Mouse (Mus musculus): Measurements from ENCODE around the gene Gosr1. TPM values are rescaled to one million over a fixed set of nuclear protein-coding genes. Genes with fewer than 3 reads are reported as not detected.

Gosr1 gene
- polyA plus RNA-seq, 1 experiment from 2014 or later, result 28.6 TPM

DNA sequence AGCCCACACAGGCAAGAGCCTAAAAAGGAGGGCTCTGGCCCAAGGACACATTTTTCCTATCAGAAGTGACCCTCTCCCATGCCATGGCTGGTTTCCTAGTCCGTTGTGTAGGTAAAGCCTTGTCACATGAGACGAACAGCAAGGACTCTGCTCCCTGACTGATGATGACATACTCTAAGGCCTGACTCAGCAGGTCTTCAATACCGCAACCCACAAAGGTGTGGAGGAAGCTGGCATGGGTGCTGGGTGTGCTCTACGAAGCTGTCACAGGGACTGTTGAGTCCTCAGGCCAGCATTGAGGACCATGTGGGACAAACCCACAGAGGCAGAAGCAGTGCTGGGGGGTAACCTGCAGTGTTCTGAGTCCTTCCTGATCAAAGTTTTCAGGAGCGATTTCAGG is 7.2 kb upstream of the Gosr1 start:
- Histone ChIP-seq H3K9me3 (ENCODE audit: control insufficient read depth) (no peaks in the 10 kb centered on the region), H3K4me1 (replicated peaks; ENCODE audit: control insufficient read depth, insufficient read depth, low read length) (no peaks in the 10 kb centered on the region), H3K4me2 (replicated peaks; ENCODE audit: low read depth) (no peak overlapping the region), H3K4me3 (ENCODE audit: low read depth, low read length) (no peak overlapping the region), H3K36me3 (ENCODE audit: control insufficient read depth, insufficient read depth) (no peaks in the 10 kb centered on the region), H3K27ac (ENCODE audit: low read depth, low read length) (no peak overlapping the region), H3K27me3 (replicated peaks; ENCODE audit: control insufficient read depth, insufficient read depth, low read length) (no peaks in the 10 kb centered on the region), H3K9ac (ENCODE audit: low read depth, low read length) (no peak overlapping the region)
- no peak for TF ChIP-seq CTCF (IDR thresholded peaks at IDR 0.05; ENCODE audit: low read depth)
- WGBS, result 60% methylated on average over 5 of the region's 5 CpGs
- peak; percentile 91 for ATAC-seq

DNA sequence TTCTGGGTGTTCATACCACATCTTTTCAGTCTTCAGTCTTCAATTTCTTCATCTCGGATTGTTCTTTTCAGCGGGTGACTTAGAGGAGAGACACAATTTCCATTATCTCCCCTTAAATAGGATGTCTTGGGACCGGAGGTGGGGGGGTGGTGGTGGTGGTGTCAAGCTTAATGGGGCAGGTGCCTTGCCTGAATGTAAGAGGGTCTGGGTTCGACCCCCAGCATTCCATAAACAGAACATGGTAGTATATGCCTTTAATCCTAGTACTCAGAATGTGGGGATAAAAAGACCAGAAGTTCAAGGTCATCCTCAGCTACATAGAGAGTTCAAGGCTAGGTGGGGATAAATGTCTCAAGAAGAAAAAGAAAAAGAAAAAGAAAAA is 353 bp upstream of the Gosr1 start:
- no peak for TF ChIP-seq CTCF (IDR thresholded peaks at IDR 0.05; ENCODE audit: low read depth)
- Histone ChIP-seq H3K27me3 (replicated peaks; ENCODE audit: control insufficient read depth, insufficient read depth, low read length) (no peaks in the 10 kb centered on the region), H3K9ac (ENCODE audit: low read depth, low read length) (no peak overlapping the region), H3K4me3 (ENCODE audit: low read depth, low read length) (peak overlapping the region; percentile 99), H3K4me1 (replicated peaks; ENCODE audit: control insufficient read depth, insufficient read depth, low read length) (no peaks in the 10 kb centered on the region), H3K4me2 (replicated peaks; ENCODE audit: low read depth) (peak overlapping the region; percentile 40), H3K27ac (ENCODE audit: low read depth, low read length) (no peak overlapping the region), H3K36me3 (ENCODE audit: control insufficient read depth, insufficient read depth) (peaks cover 17% of the 10 kb centered on the region), H3K9me3 (ENCODE audit: control insufficient read depth) (no peaks in the 10 kb centered on the region)
- peak; percentile 13; the same call in 1 of the 2 replicates for ATAC-seq
- WGBS, result 11% methylated on average over 4 of the region's 4 CpGs

DNA sequence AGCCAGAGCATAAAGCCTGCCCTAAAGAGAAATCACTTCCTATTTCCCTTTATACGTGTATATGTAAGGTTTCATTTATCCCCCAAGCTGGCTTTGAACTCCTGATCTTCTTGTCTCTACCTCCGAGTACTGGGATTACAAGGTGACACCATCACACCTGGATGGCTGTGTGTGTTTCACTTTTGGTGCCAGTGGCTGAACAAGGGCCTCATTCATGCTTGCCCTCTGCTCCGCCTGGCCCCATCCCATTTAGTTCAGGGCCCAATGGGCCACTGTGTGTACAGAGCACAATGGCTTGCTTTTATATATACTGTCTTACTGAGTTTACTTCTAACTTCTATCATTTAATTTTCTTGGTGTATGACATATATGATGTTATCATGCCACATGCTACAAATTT is 11.1 kb downstream of the Gosr1 start:
- H3K4me1 ChIP-seq (replicated peaks; ENCODE audit: control insufficient read depth, insufficient read depth, low read length), result no peaks in the 10 kb centered on the region
- no peak for TF ChIP-seq CTCF (IDR thresholded peaks at IDR 0.05; ENCODE audit: low read depth)
- H3K36me3 ChIP-seq (ENCODE audit: control insufficient read depth, insufficient read depth), result peaks cover 74% of the 10 kb centered on the region
- 91% methylated on average over 3 of the region's 3 CpGs for WGBS
- no peak overlapping the region for H3K27ac ChIP-seq (ENCODE audit: low read depth, low read length)
- no peak overlapping the region for H3K9ac ChIP-seq (ENCODE audit: low read depth, low read length)
- no peak overlapping the region for H3K4me2 ChIP-seq (replicated peaks; ENCODE audit: low read depth)
- ATAC-seq, result no peak
- H3K4me3 ChIP-seq (ENCODE audit: low read depth, low read length), result no peak overlapping the region
- no peaks in the 10 kb centered on the region for H3K9me3 ChIP-seq (ENCODE audit: control insufficient read depth)
- no peaks in the 10 kb centered on the region for H3K27me3 ChIP-seq (replicated peaks; ENCODE audit: control insufficient read depth, insufficient read depth, low read length)

DNA sequence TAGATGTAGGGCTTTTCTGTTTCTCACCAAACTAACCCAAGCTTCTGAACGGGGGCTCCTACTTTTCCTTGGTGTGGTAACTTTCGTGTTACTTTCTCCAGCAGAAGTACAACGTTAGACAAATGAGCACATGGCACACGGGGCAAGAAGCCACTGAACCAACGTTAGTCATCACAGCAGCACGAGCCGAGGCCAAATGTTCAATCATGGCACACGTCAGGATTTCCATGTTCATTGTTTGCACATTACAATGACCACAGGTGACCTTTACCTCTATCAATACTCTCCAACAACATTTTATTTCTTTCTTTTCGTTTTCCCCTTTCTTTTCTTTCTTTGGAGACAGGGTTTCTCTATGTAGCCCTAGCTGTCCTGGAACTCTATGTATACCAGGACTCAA is 14.6 kb downstream of the Gosr1 start:
- ATAC-seq, result no peak
- H3K27me3 ChIP-seq (replicated peaks; ENCODE audit: control insufficient read depth, insufficient read depth, low read length), result no peaks in the 10 kb centered on the region
- WGBS, result 90% methylated on average over 9 of the region's 9 CpGs
- H3K36me3 ChIP-seq (ENCODE audit: control insufficient read depth, insufficient read depth), result peaks cover 84% of the 10 kb centered on the region
- no peak overlapping the region for H3K4me2 ChIP-seq (replicated peaks; ENCODE audit: low read depth)
- no peak overlapping the region for H3K4me3 ChIP-seq (ENCODE audit: low read depth, low read length)
- no peak overlapping the region for H3K9ac ChIP-seq (ENCODE audit: low read depth, low read length)
- H3K9me3 ChIP-seq (ENCODE audit: control insufficient read depth), result no peaks in the 10 kb centered on the region
- TF ChIP-seq CTCF (IDR thresholded peaks at IDR 0.05; ENCODE audit: low read depth), result no peak
- no peaks in the 10 kb centered on the region for H3K4me1 ChIP-seq (replicated peaks; ENCODE audit: control insufficient read depth, insufficient read depth, low read length)
- H3K27ac ChIP-seq (ENCODE audit: low read depth, low read length), result no peak overlapping the region

DNA sequence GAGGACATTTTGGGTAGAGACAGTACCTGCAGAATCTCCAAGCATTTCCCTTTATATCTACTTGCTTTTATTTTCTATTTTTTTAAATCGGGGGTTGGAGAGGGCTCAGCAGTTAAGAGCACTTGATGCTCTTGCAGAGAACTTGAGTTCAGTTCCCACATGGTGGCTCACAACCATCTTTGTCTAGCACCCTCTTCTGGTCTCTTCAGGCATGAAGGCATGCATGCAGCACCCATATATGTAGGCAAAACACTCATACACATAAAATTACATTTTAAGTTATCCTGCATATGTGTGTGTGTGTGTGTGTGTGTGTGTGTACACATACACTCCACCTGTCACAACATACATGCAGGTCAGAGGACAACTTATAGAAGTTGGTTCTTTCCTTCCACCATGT is 17.5 kb downstream of the Gosr1 start:
- ATAC-seq, result no peak
- Histone ChIP-seq H3K9ac (ENCODE audit: low read depth, low read length) (no peak overlapping the region), H3K27me3 (replicated peaks; ENCODE audit: control insufficient read depth, insufficient read depth, low read length) (no peaks in the 10 kb centered on the region), H3K4me2 (replicated peaks; ENCODE audit: low read depth) (no peak overlapping the region), H3K27ac (ENCODE audit: low read depth, low read length) (no peak overlapping the region), H3K9me3 (ENCODE audit: control insufficient read depth) (no peaks in the 10 kb centered on the region), H3K36me3 (ENCODE audit: control insufficient read depth, insufficient read depth) (peaks cover 77% of the 10 kb centered on the region), H3K4me1 (replicated peaks; ENCODE audit: control insufficient read depth, insufficient read depth, low read length) (no peaks in the 10 kb centered on the region), H3K4me3 (ENCODE audit: low read depth, low read length) (no peak overlapping the region)
- 89% methylated on average over 1 of the region's 1 CpGs for WGBS
- TF ChIP-seq CTCF (IDR thresholded peaks at IDR 0.05; ENCODE audit: low read depth), result peak; percentile 31; the same call in 1 of the 2 replicates

DNA sequence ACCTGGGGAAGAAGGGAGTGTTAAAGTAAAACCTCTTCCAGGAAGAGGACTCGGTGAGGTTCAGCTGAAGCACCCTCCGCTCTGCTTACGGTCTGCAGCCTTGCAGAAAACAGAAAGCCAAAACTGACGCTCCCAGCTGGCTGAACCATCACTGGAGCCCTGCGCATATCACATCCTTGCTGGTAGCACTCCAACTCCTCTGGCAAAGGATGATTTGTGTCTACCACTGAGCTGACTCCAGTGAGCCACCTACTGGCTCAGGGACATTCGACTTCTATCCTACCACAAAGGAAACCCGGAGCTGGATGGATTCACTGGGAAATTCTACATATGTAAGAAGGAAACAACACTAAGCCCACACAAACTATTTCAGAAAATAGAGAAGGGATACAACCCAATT is 18.8 kb downstream of the Gosr1 start:
- ATAC-seq, result no peak
- Histone ChIP-seq H3K4me1 (replicated peaks; ENCODE audit: control insufficient read depth, insufficient read depth, low read length) (no peaks in the 10 kb centered on the region), H3K9me3 (ENCODE audit: control insufficient read depth) (no peaks in the 10 kb centered on the region), H3K4me3 (ENCODE audit: low read depth, low read length) (no peak overlapping the region), H3K4me2 (replicated peaks; ENCODE audit: low read depth) (no peak overlapping the region), H3K27ac (ENCODE audit: low read depth, low read length) (no peak overlapping the region), H3K9ac (ENCODE audit: low read depth, low read length) (no peak overlapping the region), H3K36me3 (ENCODE audit: control insufficient read depth, insufficient read depth) (peaks cover 68% of the 10 kb centered on the region), H3K27me3 (replicated peaks; ENCODE audit: control insufficient read depth, insufficient read depth, low read length) (no peaks in the 10 kb centered on the region)
- WGBS, result 69% methylated on average over 7 of the region's 7 CpGs
- TF ChIP-seq CTCF (IDR thresholded peaks at IDR 0.05; ENCODE audit: low read depth), result peak; percentile 63

DNA sequence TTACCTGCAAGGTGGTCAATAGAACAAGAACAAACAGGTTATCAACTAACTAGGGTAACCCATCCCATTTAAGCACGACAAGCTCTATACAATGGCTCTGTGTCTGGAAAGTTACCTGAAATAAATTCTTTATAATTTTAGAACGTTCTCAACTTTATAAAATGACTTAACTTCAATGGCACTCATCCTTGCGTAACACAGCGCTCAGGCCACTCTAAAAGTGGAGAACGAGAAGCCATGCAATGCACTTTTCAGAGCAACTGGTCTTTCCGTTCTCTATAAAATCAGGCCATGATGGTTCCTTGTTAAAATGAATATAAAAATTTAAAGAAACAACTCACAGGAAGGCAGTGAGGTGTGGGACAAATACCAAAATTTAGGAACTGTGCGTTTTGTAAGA is 20.9 kb downstream of the Gosr1 start:
- H3K9ac ChIP-seq (ENCODE audit: low read depth, low read length), result no peak overlapping the region
- H3K4me2 ChIP-seq (replicated peaks; ENCODE audit: low read depth), result no peak overlapping the region
- WGBS, result 93% methylated on average over 7 of the region's 7 CpGs
- H3K9me3 ChIP-seq (ENCODE audit: control insufficient read depth), result no peaks in the 10 kb centered on the region
- H3K36me3 ChIP-seq (ENCODE audit: control insufficient read depth, insufficient read depth), result peaks cover 50% of the 10 kb centered on the region
- H3K27me3 ChIP-seq (replicated peaks; ENCODE audit: control insufficient read depth, insufficient read depth, low read length), result no peaks in the 10 kb centered on the region
- no peak for TF ChIP-seq CTCF (IDR thresholded peaks at IDR 0.05; ENCODE audit: low read depth)
- no peak overlapping the region for H3K4me3 ChIP-seq (ENCODE audit: low read depth, low read length)
- no peak for ATAC-seq
- no peaks in the 10 kb centered on the region for H3K4me1 ChIP-seq (replicated peaks; ENCODE audit: control insufficient read depth, insufficient read depth, low read length)
- no peak overlapping the region for H3K27ac ChIP-seq (ENCODE audit: low read depth, low read length)
